Mouse (Mus musculus) left cerebral cortex, postnatal 4 days (tissue): Measurements from ENCODE around the gene Akip1. TPM values are rescaled to one million over a fixed set of nuclear protein-coding genes. Genes with fewer than 3 reads are reported as not detected.

ENCODE experiments used
- DNase-seq: peaks from one replicate; pipeline ENCODE4 v3.0.0-alpha.2; 2022
- intact Hi-C: fragments of 180-260 bp; cut with DNase I; formaldehyde crosslinking; loops from one replicate; pipeline ENCODE4 v1.15.1; 2025
- total RNA-seq, 2 experiments: library from RNA; stranded (reverse); gene quantifications; 2 replicates each; pipeline ENCODE4 v1.2.3; 2021

Gene Akip1
- 10 to 100 TPM in 1 of 2 experiments, 1 to 10 TPM in 1; 7.3 to 10.5 TPM for total RNA-seq

GRCm38 (mm10) chr7:109703190-109704015 is at the start of gene Akip1, which contains the start of gene St5:
Gene Akip1 (plus strand): TSS chr7:109703690.
Gene St5 (minus strand): TSS chr7:109703605.
- intact Hi-C loops: no loop called here
- DNase-seq: peak; percentile 96

- intact Hi-C loops: no loop called here
Measured at GRCm38 (mm10) chr7:109654871-109655270, 48.6 kb upstream of the Akip1 start.

GRCm38 (mm10) chr7:109657884-109658283 is 45.6 kb upstream of the Akip1 start:
- intact Hi-C loops: no loop called here
- DNase-seq: no peak

More at GRCm38 (mm10) chr7:109654871-109655270, 48.6 kb upstream of the Akip1 start:
- DNase-seq: no peak

GRCm38 (mm10) chr7:109659278-109659677 is 44.2 kb upstream of the Akip1 start:
- DNase-seq: no peak
- intact Hi-C loops: no loop called here

- intact Hi-C loops: no loop called here
- DNase-seq: no peak
Measured at GRCm38 (mm10) chr7:109662626-109663025, 40.9 kb upstream of the Akip1 start.

GRCm38 (mm10) chr7:109666664-109667063 is 36.8 kb upstream of the Akip1 start:
- intact Hi-C loops: no loop called here
- no peak for DNase-seq

- intact Hi-C loops: no loop called here
Measured at GRCm38 (mm10) chr7:109669426-109670170, 33.9 kb upstream of the Akip1 start.

GRCm38 (mm10) chr7:109671581-109672471 is 31.7 kb upstream of the Akip1 start:
- peak; percentile 63 for DNase-seq
- intact Hi-C loops: no loop called here

More at GRCm38 (mm10) chr7:109669426-109670170, 33.9 kb upstream of the Akip1 start:
- no peak for DNase-seq

- intact Hi-C loops: no loop called here
- DNase-seq: no peak
Measured at GRCm38 (mm10) chr7:109674944-109675628, 28.4 kb upstream of the Akip1 start.

- no peak for DNase-seq
- intact Hi-C loops: no loop called here
Measured at GRCm38 (mm10) chr7:109680284-109680683, 23.2 kb upstream of the Akip1 start.

GRCm38 (mm10) chr7:109680879-109681278 is 22.6 kb upstream of the Akip1 start:
- intact Hi-C loops: no loop called here
- DNase-seq: no peak

GRCm38 (mm10) chr7:109686585-109687128 is 16.8 kb upstream of the Akip1 start:
- intact Hi-C loops: no loop called here
- DNase-seq: no peak

GRCm38 (mm10) chr7:109690101-109690500 is 13.4 kb upstream of the Akip1 start:
- no peak for DNase-seq
- intact Hi-C loops: no loop called here

- no peak for DNase-seq
- intact Hi-C loops: no loop called here
Measured at GRCm38 (mm10) chr7:109690961-109691360, 12.5 kb upstream of the Akip1 start.

- DNase-seq: no peak
- intact Hi-C loops: no loop called here
Measured at GRCm38 (mm10) chr7:109694576-109695338, 8.7 kb upstream of the Akip1 start.

GRCm38 (mm10) chr7:109695339-109695726 is 8.2 kb upstream of the Akip1 start:
- intact Hi-C loops: no loop called here
- no peak for DNase-seq

- intact Hi-C loops: no loop called here
- no peak for DNase-seq
Measured at GRCm38 (mm10) chr7:109700213-109700612, 3.3 kb upstream of the Akip1 start.

GRCm38 (mm10) chr7:109702721-109703120 is 769 bp upstream of the Akip1 start:
- intact Hi-C loops: no loop called here
- DNase-seq: no peak

- DNase-seq: no peak
- intact Hi-C loops: no loop called here
Measured at GRCm38 (mm10) chr7:109704016-109704377, 507 bp downstream of the Akip1 start.
